Mouse (Mus musculus) left cerebral cortex, adult 11 months (tissue): ENCODE measurements at regions not wholly inside any gene's neighbourhood (a gene's known extent, or its start where the extent isn't known, plus 50 kb on each side); places are given as distances from the start of the nearest gene placed in this dataset.
A peak's percentile ranks its signal among the peaks of the same experiment; 100 is the strongest.
"Not testable (repeated sequence)": the region's sequence is repeated elsewhere in the genome, so short reads cannot be mapped to it uniquely, and the experiment has no call there.

Source experiments
- DNase-seq: peaks from one replicate; pipeline ENCODE4 v3.0.0; 2022; ENCODE audit warnings: low spot score

- peak; percentile 79 for DNase-seq
Observed at GRCm38 (mm10) chr12:6638761-6639281, 1263.3 kb upstream of the Klhl29 start.

GRCm38 (mm10) chr12:6637771-6638305 lies 1262.4 kb upstream of the Klhl29 start:
- DNase-seq: peak; percentile 38

GRCm38 (mm10) chr12:6622575-6623146 lies 1247.2 kb upstream of the Klhl29 start:
- no peak for DNase-seq

- no peak for DNase-seq
Observed at GRCm38 (mm10) chr12:6601111-6601510, 1225.6 kb upstream of the Klhl29 start.

GRCm38 (mm10) chr12:6595484-6595883 lies 1220.0 kb upstream of the Klhl29 start:
- DNase-seq: not testable (repeated sequence)

- no peak for DNase-seq
Observed at GRCm38 (mm10) chr12:6590231-6590630, 1214.7 kb upstream of the Klhl29 start.

GRCm38 (mm10) chr12:6588031-6588701 lies 1212.7 kb upstream of the Klhl29 start:
- DNase-seq: no peak

- DNase-seq: peak; percentile 50
Observed at GRCm38 (mm10) chr12:6580195-6580594, 1204.7 kb upstream of the Klhl29 start.

- DNase-seq: no peak
Observed at GRCm38 (mm10) chr12:6576866-6577360, 1201.4 kb upstream of the Klhl29 start.
